Mouse (Mus musculus) adrenal gland, adult (tissue): ENCODE results near the gene Cnr2.

Experiments used
- DNase-seq, 2 experiments: peaks; one replicate each; pipeline ENCODE4 v3.0.0; 2022 to 2023; ENCODE audit warnings: low spot score in 1 of 2; ENCODE audit not compliant: inconsistent age in 2 of 2

The Cnr2 gene

GRCm38 (mm10) chr4:135875991-135876582, 19.1 kb upstream of the Cnr2 start:
- DNase-seq: peak; percentile 70 to 81

- DNase-seq: peak; percentile 80 to 90
Measured at GRCm38 (mm10) chr4:135876583-135877020, 18.6 kb upstream of the Cnr2 start.

- peak in 1 of 2 experiments; percentile 78 for DNase-seq
Measured at GRCm38 (mm10) chr4:135877742-135878141, 17.5 kb upstream of the Cnr2 start.

- DNase-seq: no peak
Measured at GRCm38 (mm10) chr4:135879021-135879420, 16.2 kb upstream of the Cnr2 start.

- no peak for DNase-seq
Measured at GRCm38 (mm10) chr4:135880018-135880417, 15.2 kb upstream of the Cnr2 start.

GRCm38 (mm10) chr4:135880576-135880975, 14.6 kb upstream of the Cnr2 start:
- no peak for DNase-seq

- no peak for DNase-seq
Measured at GRCm38 (mm10) chr4:135882023-135882422, 13.2 kb upstream of the Cnr2 start.

GRCm38 (mm10) chr4:135883401-135883851, 11.8 kb upstream of the Cnr2 start:
- DNase-seq: peak; percentile 80 to 91

GRCm38 (mm10) chr4:135883881-135884516, 11.2 kb upstream of the Cnr2 start:
- peak in 1 of 2 experiments; percentile 53 for DNase-seq

- no peak for DNase-seq
Measured at GRCm38 (mm10) chr4:135884531-135884930, 10.7 kb upstream of the Cnr2 start.

GRCm38 (mm10) chr4:135885676-135886075, 9.5 kb upstream of the Cnr2 start:
- DNase-seq: peak; percentile 62 to 76

- DNase-seq: no peak
Measured at GRCm38 (mm10) chr4:135886184-135886583, 9.0 kb upstream of the Cnr2 start.

- no peak for DNase-seq
Measured at GRCm38 (mm10) chr4:135888448-135889057, 6.6 kb upstream of the Cnr2 start.

- no peak for DNase-seq
Measured at GRCm38 (mm10) chr4:135889146-135889883, 5.9 kb upstream of the Cnr2 start.

GRCm38 (mm10) chr4:135889884-135890283, 5.3 kb upstream of the Cnr2 start:
- DNase-seq: peak; percentile 80 to 92

GRCm38 (mm10) chr4:135891539-135891938, 3.7 kb upstream of the Cnr2 start:
- no peak for DNase-seq

- no peak for DNase-seq
Measured at GRCm38 (mm10) chr4:135892884-135893283, 2.3 kb upstream of the Cnr2 start.

GRCm38 (mm10) chr4:135896157-135896556, 963 bp downstream of the Cnr2 start:
- DNase-seq: no peak

- DNase-seq: peak; percentile 53 to 80
Measured at GRCm38 (mm10) chr4:135898380-135899049, 3.3 kb downstream of the Cnr2 start.

GRCm38 (mm10) chr4:135899050-135899448, 3.9 kb downstream of the Cnr2 start:
- no peak for DNase-seq

- DNase-seq: no peak
Measured at GRCm38 (mm10) chr4:135900008-135900407, 4.8 kb downstream of the Cnr2 start.
